Mouse (Mus musculus) spleen, adult 18-20 months (tissue): ENCODE data around the gene Dkk1.
"Not testable (repeated sequence)": the region's sequence is repeated elsewhere in the genome, so short reads cannot be mapped to it uniquely, and the experiment has no call there.

Experiments
- DNase-seq, 2 experiments: peaks; one replicate each; pipeline ENCODE4 v3.0.0; 2022; ENCODE audit warnings: mixed read lengths in 2 of 2

Dkk1 gene

DNA sequence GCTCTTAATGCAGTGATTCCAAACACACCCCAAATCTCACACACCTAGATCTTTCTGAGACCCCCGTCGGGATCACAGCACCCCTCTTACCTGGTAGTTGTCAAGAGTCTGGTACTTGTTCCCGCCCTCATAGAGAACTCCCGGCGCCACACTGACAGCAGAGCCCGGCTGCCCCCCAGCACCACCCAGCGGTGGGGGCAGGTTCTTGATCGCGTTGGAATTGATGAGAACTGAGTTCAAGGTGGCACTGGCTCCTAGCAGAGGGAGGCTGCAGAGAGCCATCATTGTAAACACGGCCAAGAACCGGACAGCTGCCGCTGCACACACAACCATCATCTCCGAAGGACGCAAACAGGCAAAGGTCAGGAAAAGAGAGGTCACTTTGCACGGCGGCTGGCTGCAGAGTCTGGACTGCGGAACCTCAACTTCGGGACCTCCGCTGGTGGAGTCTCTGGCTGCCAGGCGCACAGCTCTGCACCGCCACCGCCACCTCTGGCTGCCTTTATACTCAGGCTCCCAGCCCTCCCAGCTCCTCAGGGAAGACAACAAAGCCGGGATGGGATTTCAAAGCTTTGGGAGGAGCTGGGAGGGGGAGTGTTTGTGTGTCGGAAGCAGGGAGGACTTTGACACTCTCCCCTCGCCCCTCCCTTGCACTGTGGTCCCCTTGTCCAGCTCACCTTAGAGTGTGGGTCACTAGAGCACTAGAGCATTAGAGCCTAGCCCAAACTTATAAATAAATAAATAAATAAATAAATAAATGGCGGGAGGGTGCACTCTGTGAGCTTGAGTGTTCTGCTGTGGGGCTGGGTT, at the start of gene Dkk1:
Dkk1 (minus strand) TSS at position 622 of the 810 bp plus-strand sequence.
- DNase-seq, result no peak

DNA sequence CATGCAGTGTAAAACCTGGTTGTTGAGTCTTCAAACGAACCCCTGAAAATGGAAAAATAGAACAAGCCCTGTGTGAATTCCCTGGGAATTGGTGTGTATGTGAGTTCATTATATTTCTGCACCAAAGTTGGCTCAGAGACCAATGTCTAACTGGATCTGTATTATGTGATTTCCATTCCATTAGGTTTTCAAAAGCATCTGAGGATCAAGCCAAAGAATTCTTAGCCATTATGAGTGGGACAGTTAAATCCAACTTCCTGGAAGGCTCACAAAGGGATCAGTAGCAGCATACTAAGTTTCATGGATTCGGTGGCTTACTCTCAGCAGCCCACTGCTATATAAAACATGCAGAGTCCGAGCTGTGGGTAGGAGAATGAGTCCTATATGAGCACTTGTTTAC, 36.9 kb upstream of the Dkk1 start:
- no peak for DNase-seq

- no peak for DNase-seq
Observed at GRCm38 (mm10) chr19:30564516-30564915, 15.1 kb upstream of the Dkk1 start.

DNA sequence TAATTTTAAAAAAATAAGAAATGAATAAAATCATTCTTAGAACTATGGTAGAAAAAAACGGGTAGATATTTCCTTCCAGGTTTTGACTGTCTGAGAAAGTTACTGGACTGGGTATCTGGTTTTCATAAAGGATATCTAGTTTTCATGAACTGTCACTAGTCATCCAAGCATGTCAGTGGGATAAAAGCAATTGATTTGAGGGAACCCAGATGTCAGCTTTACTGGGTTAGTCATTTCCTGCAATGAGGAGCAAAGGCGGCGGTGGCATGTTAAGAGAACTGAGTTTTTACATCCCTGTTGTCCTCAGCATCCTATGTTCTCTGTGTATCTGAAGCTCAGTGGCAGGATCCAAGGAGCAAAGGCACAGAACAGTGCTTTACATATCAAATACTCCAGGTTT, 14.4 kb upstream of the Dkk1 start:
- DNase-seq, result no peak

DNA sequence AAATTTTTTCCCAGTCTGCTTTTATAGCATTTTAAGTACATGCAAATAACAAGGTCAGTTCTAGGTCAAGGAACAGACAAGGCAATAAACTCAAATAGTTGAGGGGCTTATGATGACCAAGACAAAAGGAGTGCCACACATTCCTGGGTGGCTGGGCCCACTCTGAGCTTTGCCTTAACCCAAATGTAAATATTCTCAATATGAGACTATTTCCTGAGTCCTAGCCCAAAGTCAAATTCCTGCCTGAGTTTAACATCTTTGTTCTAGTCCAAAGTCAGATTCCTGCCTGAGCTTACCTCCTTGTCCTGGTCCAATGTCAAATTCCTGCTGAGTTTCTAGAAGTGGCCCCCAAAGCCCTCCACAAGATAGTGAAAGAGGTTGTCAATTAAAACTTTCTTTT, 8.6 kb upstream of the Dkk1 start:
- DNase-seq, result no peak

DNA sequence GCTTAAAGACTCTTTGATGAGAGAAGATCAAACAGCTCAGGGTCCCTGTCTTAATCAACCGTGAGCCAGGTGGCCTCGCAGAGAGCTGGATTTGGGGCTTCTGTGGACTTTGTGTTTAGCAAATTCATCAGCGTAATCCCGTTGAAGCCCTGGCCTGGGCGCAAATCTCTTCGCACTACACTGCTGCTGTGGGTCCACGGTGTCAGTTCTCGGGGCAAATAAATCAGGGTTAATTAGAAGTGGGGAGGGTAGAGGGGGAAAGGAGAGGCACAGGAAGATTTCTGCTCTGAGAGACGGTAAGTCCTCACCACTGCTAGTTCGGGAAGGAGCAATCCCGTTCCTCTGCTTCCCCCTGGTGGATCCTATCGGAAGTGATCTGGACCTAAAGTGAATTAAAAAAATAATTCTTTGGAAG, 5.0 kb upstream of the Dkk1 start:
- DNase-seq, result peak in 1 of 2 experiments; percentile 28

- no peak for DNase-seq
Observed at GRCm38 (mm10) chr19:30553740-30554139, 4.3 kb upstream of the Dkk1 start.

DNA sequence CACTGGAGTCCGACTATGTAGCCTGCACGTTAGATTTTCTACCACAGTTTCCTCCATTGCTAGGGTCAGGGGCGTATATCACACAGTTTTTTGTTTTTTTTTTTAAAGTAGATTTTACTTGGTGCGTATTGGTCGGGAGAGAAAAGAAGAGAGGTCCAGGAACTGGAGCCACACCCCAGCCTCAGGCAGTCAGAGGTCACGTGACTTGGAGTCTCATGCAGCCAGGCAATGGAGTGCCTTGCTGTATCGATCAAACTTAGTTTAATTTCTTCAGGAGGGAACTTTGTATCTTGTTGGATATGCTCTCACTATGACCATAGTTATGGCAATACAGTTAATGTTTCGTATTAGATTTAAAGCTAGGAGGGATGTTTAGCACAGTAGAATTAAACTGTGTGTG, 2.8 kb upstream of the Dkk1 start:
- DNase-seq, result no peak

- no peak for DNase-seq
Observed at GRCm38 (mm10) chr19:30549854-30550647, 586 bp upstream of the Dkk1 start.

- DNase-seq, result no peak
Observed at GRCm38 (mm10) chr19:30548411-30549043, 938 bp downstream of the Dkk1 start.

DNA sequence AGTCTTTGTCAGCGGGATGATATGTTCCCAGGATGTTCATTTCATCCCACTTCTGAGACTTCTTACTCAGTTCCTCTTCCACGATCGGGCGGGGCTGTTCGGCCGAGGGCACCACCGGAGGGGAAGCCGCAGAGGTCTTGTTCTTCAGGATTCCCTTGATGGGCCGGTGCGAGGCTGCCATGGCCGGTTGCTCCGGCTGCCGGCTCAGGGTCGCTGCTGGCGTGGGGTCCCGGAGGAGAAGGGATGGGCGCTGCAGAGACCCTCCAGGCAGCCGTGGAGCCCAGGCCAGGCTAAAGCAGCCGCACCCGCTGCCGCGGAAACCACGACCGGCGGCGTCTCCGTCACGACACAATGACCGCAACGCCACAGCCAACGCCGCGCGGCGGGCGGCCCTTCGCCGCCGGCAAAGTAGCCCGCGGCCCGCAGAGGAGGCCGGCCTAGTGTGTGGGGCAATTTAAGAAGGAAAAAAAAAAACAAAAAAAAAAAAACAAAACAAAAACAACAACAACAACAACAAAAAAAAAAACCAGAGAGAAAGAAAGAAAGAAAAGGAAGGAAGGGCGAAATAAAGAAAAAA, 10.0 kb downstream of the Dkk1 start:
- DNase-seq, result not testable (repeated sequence)

GRCm38 (mm10) chr19:30516771-30517170, 32.7 kb downstream of the Dkk1 start:
- DNase-seq, result no peak

DNA sequence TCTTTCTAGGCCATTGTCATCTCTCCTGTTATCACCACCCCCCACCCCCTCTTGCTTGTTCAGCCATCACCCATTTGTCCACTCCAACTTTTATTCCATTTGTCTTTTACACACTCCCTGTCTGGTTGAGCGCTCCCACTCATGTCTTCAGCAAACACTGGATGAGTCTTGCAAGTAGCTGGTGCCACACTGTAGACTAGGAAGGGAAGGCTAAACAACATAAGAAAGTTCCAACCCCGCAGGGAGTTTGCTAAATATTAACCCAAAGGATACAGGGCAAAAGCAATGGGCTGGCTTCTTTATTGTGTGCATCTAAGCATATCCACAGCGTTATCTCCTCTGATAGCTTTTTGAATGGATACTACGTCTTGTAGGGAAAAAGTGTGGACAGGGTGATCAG, 39.0 kb downstream of the Dkk1 start:
- DNase-seq, result no peak

DNA sequence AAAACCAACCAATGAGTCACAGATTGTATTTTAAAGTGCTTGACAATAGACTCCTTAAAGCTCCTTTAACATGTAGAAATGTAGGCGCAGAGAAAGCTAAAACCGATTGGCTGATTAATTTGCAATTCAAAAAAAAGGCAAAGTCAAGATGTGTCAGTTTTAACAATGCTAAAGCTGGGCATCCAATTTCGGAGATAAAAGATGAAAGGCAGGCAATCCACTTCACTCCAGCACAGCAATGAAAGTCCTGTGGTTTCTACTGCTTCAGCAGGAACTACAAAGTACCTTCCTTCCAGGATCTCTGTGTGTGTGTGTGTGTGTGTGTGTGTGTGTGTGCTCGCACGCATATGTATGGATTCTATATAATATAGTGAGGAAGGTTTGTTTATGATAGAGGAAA, 44.0 kb downstream of the Dkk1 start:
- no peak for DNase-seq
